Mouse (Mus musculus) bone marrow macrophage, adult 2 months (primary cell): ENCODE results near the gene Atxn7l3.

Experiments used
- CTCF ChIP-seq: IDR thresholded peaks from 2 replicates; pipeline ENCODE4 v1.5.1; 2012; ENCODE audit warnings: low read depth, mild to moderate bottlenecking, low read length, moderate library complexity
- POLR2A ChIP-seq: IDR thresholded peaks from 2 replicates; pipeline ENCODE4 v1.6.1; 2012; ENCODE audit warnings: mild to moderate bottlenecking, low read depth, low read length, borderline replicate concordance

- TF ChIP-seq POLR2A (no peak), CTCF (no peak)
These were observed 6.3 kb downstream of the Atxn7l3 start for GRCm38 (mm10) chr11:102290141-102290540.
